Mouse (Mus musculus) frontal cortex, adult 2 months (tissue): ENCODE results near the gene Gpkow. TPM values are rescaled to one million over a fixed set of nuclear protein-coding genes. Genes with fewer than 3 reads are reported as not detected.
"Not testable (repeated sequence)": the region's sequence is repeated elsewhere in the genome, so short reads cannot be mapped to it uniquely, and the experiment has no call there.

ENCODE experiments used
- DNase-seq, 2 experiments: peaks; one replicate each; pipeline ENCODE4 v3.0.0; 2022; ENCODE audit warnings: low spot score in 1 of 2; ENCODE audit errors: extremely low spot score in 1 of 2
- polyA plus RNA-seq: library from polyadenylated mRNA; depleted of rRNA; stranded (reverse); fragments of >200 nt; gene quantifications from 2 replicates; pipeline ENCODE4 v1.2.3, GENCODE M21; 2012

Gpkow gene
- polyA plus RNA-seq, 1 experiment = 32.7 TPM

DNA sequence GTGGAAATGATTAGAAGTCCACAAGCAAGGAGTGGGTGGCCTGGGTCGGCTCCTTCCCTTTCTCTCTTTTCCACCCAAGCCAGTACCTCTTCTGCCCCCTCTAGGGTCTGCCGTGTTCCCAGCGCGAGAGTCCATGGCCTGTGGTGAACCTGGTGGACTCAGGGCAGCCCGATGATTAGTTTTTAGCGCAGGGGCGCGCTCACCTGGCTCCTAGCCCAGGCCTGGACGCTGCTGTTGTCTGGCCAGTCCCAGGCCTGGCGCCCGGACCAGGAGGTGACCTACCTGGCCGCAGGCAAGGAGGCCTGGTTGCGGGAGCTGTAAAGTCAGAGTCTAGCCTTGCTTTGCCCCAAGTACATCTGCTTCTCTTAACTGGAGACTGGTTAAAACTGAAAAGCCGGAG, 16.1 kb upstream of the Gpkow start, which contains the start of gene Magix:
Gene Magix (minus strand): TSS at position 388 of the 400 bp plus-strand sequence.
- no peak for DNase-seq

DNA sequence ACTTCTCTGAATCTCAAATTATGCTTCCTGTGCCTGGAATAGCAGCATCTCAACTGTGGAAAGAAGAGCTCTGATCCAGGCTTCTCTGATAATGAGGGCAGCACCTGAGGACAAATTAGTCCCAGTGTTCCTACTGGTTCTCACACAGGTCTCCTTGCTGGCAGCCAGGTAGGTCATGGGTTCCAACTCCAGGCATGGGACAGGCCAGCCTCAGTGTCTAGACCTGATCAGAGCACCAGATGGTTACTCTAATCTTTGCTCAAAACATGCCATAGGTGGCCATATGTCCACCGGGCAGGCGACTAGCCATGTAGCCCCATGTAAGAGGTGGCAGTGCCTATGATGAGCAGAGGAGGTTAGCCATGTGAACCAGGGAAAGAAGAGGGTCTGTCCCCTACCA, 8.6 kb upstream of the Gpkow start:
- no peak for DNase-seq

DNA sequence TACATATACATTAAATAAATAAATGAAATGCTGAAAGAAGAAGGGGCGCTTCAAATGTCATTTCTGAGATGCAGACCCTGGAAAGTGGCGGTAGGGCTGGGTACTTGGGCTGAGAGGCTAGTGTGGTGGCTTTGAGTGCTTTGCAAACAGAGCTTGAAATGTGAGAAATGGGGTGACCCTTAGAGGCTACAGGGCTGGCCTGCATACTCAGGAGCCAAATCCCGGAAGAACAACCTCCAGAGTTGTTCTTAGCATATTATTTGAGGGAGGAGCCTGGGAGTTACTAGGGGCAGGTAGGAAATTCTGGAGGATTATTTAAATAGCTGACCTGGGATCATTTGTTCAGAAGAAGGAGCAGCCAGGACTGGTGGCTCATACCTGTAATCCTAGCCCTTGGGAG, 6.4 kb upstream of the Gpkow start:
- no peak for DNase-seq

DNA sequence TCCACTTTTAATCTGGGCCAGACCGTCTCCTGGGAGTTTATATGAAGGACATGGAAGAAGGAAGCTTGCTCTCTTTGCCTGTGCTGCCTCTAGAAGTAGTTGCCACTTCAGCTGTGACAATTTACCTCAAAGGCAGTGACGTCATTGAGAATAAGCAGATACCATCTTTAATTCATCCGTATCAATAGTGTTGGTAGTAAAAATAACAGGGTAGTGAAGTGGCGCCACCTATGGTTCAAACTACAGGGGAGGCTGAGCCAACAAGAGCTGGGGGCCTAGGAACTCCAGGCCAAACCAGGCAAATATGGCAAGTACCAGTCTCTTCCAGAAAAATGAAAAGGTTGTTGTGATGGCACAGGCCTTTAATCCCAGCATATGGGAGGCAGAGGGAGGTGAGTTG, 4.1 kb upstream of the Gpkow start:
- DNase-seq = no peak

DNA sequence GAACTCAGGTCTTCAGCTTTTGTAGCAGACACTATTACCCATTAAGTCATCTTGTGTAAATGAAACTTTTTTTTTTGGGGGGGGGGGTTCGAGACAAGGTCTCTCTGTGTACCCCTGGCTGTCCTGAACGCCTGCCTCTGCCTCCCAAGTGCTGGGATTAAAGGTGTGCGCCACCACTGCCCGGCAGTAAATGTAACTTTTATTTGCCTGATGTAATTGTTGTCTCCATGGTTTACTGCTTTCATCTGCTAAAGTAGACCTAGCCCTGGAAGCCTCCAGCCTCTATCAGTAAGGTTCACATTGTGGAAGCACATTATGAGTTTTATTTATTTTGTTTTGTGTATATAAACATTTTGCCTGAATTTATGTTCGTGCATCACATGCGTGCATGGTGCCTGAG, 411 bp upstream of the Gpkow start:
- no peak for DNase-seq

DNA sequence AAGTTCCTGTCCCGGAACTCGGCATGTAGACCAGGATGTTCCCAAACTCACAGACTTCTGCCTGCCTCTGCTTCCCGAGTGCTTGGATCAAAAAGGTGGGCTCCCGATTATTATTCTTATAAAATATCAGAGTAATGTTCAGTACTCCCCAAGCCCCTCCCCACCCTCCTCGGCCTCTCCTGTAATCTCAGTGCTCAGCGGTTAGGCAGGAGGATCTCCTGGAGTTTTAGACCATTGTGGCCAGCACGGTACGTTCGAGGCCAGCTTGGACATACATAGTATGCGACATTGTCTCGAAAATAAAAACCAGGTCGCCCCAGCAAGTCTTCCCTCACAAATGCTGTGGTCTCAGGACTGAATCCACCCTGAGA, 16.8 kb downstream of the Gpkow start:
- DNase-seq = not testable (repeated sequence)

DNA sequence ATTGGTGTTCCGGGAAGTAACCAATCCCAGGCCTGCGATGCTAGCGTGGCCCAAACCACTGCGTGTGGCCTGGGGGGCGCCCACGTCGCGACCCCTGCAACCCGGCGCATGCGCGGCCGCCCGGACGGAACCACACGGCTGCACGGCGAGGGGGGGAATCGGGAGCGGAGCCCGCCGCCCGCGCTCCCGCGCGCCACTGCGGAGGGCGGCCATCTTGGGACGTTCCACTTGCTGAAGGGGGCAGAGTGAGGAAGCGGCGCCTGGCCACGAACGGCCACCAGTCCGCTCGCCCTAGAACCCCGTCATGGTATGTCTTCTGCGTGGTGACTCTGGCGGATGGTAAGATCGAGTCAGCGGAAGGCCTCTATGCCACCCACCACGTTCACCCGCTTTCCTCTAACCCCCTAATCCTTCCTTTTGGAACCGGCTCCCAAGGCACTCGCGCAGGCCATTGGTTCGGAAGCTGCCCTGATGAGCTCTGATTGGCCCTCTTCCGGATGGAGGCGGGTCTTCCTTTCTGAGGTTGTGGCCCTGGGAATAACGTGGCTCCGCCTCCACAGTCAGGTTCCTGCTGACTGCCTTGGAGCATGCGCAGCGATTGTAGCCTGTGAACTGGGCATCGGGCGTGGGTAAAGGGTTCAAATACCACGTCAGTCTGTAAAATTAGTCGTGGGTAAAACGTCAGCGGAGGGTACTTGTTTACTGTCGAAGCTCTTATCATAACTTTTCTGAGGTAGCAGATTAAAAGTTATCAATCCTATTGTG, 17.4 kb downstream of the Gpkow start, which contains the start of gene Wdr45:
Gene Wdr45 (plus strand): TSS at position 199 of the 765 bp plus-strand sequence.
- DNase-seq = peak; percentile 93 to 94

DNA sequence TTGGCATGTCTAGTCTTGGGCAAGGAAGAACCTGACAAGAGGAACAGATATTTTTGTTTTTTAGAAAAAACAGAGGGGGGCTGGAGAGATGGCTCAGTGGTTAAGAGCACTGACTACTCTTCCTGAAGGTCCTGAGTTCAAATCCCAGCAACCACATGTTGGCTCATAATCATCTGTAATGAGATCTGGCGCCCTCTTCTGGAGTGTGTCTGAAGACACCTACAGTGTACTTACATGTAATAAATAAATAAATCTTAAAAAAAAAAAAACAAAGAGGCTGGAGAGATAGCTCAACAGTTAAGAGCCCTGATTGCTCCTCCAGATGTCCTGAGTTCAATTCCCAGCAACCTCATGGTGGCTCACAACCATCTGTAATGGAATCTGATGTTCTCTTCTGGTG, 19.1 kb downstream of the Gpkow start:
- not testable (repeated sequence) for DNase-seq

DNA sequence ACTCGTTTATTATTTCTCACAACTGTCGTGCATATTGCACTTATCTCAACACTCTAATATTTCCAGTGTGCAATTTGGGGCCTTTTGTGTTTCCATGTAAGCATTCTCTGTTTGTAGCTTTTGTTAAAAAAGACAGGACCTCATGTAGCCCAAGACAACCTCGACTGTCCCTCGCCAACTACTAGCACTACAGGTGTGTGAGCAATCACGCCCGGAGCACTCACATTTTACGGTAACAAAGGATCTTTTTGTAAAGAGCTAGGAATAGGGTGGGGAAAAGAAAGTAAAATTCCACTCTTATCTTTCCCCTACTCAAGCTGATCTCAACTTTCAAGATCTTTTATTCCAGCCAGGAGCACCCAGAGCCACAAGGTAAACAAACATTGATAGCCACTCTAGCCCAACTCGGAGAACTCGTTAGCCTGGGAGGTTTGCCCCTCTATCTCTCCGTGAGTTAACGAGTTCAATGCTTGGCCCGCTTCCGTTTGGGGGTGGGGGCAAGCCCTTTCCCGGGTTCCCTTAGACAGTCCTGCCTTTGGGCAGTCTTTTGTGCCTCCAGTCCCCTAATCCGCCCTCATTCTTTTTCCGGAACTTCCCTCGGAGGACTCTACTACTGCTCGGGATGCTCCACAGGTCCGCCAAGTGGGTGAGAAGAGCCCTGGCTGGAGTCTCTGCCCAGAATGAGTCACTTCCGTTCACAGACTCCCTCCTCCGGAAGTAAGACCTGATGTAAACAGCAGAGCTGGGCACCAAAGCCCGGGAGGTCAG, 24.8 kb downstream of the Gpkow start, which contains the start of gene Gm45208:
Gene Gm45208 (plus strand): TSS at position 732 of the 768 bp plus-strand sequence.
- DNase-seq = peak; percentile 45 to 70

DNA sequence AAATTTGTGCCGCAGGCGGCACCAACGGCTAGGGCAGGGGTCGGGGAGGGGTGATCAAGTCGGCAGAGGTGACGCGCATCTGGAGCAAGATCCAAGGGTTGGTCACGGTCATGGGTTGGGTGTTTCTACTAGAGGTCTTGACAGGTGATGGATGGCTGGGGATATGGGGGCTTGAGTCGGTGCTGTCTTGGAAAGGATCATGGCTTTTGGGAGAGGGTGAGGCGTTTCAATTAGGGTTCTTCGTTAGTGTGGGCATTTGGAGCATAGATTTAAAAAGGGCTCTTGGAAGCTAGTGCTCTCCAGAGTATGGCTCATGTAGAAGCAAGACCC, 25.3 kb downstream of the Gpkow start:
- DNase-seq = no peak

DNA sequence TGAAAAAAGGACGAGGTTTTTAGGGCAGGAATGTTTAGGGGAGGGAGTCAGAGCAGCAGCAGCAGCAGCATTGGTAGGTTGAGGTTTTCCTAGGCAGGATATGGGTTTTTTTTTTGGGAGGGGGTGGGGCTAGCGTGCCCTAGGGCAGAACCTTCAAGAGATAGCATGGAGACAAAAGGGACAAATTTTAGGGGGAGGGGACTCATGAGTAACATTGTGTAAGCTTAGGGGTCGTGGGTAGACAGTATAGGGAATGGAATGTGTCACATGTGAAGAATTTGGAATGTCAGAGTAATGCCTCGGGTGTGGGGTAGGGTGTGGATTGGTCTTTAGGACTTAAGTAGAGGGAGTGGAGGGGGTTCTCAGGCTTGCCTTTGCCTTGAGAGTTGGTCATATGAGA, 25.8 kb downstream of the Gpkow start:
- no peak for DNase-seq

DNA sequence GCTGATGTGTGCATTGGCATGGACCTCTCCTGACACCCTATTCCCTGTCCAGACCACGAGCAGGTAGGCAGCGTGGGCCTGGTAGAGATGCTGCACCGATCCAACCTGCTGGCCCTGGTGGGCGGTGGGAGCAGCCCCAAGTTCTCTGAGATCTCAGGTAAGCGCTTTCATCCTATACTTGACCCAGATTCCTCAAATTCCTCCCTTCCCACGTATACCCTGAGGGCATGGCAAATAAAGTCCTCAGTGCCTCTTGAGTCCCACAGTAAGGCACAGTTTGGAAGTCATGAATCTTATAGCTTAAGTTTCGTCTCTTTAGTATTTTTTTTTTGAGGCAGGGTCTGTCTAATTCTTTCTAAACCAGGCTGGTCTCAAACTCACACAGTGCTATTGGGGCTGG, 27.2 kb downstream of the Gpkow start:
- DNase-seq = no peak

DNA sequence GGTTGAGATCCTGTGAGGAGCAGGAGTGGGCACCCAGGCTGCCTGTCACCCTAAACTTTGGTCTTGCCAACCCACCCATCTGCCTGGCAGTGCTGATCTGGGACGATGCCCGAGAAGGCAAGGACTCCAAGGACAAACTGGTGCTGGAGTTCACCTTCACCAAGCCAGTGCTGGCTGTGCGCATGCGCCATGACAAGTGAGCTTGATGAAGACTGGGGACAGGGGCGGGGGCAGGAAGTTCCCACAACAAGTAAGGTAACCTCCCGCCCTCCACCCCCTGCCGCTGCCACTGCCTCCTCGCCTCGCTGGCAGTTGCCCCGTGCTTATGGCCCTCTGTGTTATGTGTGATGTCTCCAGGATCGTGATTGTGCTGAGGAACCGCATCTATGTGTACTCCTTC, 28.9 kb downstream of the Gpkow start:
- DNase-seq = no peak

DNA sequence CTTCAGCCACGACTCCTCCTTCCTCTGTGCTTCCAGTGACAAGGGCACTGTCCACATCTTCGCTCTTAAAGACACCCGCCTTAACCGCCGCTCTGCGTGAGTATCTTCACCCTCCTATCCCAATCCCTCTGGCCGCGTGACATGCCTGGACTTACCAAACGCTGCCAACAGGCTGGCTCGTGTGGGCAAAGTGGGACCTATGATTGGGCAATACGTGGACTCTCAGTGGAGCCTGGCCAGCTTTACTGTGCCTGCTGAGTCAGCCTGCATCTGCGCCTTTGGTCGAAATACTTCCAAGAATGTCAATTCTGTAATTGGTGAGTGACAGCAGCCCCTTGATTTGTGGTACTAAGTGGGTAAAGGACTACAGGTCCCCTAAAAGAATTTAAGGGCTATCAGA, 30.2 kb downstream of the Gpkow start:
- DNase-seq = no peak

DNA sequence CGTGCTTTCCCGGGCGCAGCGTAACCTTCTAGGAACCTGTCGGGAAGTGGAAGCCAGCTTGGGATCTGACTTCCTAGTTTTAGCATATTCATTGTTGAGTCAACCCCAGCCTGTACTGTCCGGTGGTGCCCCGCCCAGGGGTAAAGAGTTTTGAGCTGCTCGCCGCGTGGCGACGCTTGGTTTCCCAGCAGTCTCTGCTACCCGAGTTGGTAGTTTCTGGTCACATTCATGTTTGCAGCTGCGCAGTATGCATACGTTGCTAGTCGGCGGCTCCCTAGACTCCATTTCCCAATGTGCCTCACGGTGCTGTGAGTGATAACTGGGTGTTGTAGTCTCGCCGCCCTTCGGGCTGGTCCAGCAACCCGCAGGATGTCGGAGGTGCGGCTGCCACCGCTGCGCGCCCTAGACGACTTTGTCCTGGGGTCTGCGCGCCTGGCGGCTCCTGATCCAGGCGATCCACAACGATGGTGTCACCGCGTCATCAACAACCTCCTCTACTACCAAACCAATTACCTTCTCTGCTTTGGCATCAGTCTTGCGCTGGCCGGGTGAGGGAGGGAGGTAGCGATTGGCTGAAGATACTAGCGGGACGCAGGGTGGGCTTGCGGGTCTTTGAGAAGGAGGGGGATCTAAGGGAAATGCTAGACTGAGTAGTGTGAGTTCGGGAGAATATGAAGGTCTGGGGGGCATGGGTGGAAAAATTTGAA, 31.4 kb downstream of the Gpkow start, which contains the start of gene Praf2:
Gene Praf2 (plus strand): TSS at position 225 of the 707 bp plus-strand sequence.
- DNase-seq = peak; percentile 81 to 88

DNA sequence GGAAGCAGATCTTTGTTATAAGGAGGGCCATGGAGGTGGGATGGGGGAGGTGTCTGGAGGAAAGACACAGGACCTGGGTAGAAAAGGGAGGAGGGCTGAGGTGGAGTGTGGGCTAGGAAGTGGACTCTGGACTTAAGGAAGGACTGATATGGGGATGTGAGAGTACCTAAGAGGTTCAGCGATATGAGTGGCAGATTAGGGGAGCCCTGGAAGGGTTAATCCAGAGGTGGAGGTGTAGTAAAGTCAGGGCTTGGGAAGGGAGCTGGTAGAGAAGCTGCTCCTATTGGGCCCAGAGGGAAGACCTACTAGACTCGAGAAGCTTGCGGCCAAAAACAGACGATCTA, 32.0 kb downstream of the Gpkow start:
- no peak for DNase-seq

DNA sequence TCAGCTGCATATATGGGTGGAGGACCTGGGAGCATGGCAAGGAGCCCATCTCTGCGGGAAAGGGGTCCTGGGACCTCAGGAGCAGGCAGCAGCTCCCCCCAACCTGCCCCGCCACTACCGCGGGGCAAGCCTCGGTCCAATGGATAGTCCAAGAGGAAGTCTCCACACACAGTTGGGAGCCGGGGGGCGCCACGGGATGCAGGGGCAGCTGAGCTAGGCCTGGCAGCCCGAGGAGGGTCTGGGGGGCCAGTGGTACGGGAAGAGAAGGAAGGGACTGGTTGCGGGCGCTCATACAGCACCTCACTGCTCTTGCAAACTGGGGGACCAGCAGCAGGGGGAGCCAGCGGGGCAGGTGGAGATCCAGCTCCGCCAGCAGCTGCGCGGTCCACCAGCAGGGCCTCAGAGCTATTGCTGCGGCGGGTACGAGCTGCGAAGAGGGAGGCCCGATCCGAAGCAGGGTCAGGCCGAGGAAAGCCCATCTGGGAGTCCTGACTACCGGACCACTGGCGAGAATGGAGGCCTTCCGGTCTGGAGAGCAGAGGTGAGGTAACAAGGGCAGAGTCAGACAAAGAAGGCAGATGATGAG, 36.7 kb downstream of the Gpkow start:
- peak in 1 of 2 experiments; percentile 52 for DNase-seq

DNA sequence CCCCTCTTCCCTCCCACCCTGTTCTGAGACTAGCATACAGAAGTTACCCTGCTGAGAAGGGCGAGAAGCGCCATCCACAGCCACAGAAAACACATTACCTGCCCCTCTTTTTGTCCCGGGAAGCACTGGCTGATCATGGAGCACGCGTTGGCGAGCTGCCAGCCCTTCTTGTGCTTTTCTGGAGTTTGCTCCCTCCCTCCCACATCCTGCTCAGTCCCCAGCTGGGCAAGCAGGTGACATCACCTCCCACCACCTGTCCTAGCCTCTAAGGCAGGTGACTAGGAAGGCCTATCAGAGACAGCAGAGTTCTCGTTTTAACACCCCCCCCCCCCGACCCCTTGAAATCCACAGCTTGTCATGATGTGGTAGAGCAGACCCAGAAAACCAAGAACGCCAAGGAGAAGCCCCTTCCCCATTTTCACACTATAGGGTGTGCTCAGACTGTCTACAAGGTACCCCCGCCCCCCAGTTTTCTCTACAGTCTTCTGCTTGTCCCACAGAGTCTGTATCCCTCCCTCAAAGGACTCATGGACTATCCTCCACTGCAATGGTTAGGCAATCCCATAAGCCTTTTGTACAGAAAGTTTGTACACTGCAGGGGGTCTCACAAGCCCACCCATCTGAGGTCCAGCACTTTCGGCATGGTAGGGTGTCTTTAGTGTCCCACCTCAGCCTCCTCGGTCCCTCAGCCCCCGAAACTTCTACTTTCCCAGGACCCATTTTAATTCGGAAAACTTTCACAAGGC, 42.6 kb downstream of the Gpkow start:
- no peak for DNase-seq

DNA sequence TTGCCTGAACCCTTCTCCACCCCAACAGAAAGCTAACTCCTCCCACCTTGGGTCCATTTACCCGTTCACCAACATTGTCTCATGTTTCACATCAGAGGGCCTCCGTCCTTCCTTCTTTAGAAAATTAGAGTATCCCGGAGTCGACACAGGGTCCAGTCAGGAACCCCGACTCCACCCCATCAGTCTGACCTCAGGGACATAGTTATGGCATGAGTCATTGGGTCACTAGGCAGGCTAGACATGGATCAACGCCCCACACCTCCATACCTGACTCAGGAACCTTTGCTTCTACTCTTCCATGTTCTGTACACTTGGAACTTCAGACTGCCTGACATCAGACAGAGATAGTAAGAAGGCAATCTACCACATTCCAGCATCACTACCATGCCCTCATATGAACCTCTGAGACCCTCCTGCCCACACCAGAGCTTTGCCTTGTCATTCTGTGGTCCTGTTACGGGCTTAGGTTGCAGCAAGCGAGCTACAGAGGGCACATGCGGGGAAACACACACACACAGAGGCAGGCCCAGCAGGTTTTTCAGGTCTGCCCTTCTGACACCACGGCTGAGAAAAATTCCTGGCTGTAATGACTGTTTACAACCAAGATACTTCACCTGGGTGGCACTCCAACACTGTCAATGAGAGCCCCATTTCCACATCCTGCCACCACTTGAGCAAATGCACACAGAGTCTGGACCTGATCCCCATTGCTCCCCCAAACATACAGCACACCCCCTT, 43.3 kb downstream of the Gpkow start:
- no peak for DNase-seq

DNA sequence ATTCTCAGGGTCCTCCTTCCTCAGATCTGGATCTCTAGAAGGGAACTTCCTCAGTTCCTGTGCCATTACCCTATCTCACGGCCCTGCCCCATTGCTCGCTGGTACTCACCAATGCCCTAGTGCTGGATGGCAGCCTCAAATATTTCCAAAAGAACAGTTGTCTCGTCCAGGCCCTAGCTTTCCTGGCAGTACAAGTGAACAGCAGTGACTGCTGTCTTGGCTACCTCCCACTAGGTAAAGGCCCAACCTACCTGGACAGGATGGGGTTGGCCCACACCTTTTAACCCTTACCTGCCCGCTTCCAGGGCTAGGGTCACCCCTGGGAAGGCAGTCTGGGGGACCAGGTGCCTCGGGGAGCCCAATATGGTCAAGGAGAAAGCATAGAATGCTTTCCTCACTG, 44.2 kb downstream of the Gpkow start:
- no peak for DNase-seq
